Mouse (Mus musculus) hindbrain, embryonic 11.5 days (tissue): ENCODE results near the gene Slc24a5. TPM values are rescaled to one million over a fixed set of nuclear protein-coding genes. Genes with fewer than 3 reads are reported as not detected.
A peak's percentile ranks its signal among the peaks of the same experiment; 100 is the strongest.
"Not testable (repeated sequence)": the region's sequence is repeated elsewhere in the genome, so short reads cannot be mapped to it uniquely, and the experiment has no call there.

Experiments used
- ATAC-seq: fragments of 200-750 bp; cut with Nextera tagmentation; 2 replicates; pipeline ENCODE4 v1.8.0; 2017; ENCODE audit warnings: mild to moderate bottlenecking, moderate TSS enrichment, moderate library complexity; ENCODE audit not compliant: low FRiP score
- DNase-seq: peaks from one replicate; pipeline ENCODE4 v3.0.0-alpha.2; 2015; ENCODE audit warnings: low spot score
- H3K27ac ChIP-seq: fragments of 300-500 bp; sonication (generic); 2 replicates; pipeline ENCODE4 v1.5.1; 2014; ENCODE audit warnings: mild to moderate bottlenecking, low read depth, low read length
- H3K27me3 ChIP-seq: fragments of 300-500 bp; sonication (generic); 2 replicates; pipeline ENCODE4 v1.6.1; 2014; ENCODE audit warnings: mild to moderate bottlenecking, low read length, moderate library complexity, mixed read lengths; ENCODE audit not compliant: control insufficient read depth, insufficient read depth
- H3K36me3 ChIP-seq: fragments of 300-500 bp; sonication (generic); 2 replicates; pipeline ENCODE4 v1.6.1; 2014; ENCODE audit warnings: mild to moderate bottlenecking, low read length, moderate library complexity, mixed read lengths; ENCODE audit not compliant: control insufficient read depth, insufficient read depth
- H3K4me1 ChIP-seq: fragments of 300-500 bp; sonication (generic); replicated peaks from 2 replicates; pipeline ENCODE4 v1.6.1; 2014; ENCODE audit warnings: low read length, mixed read lengths; ENCODE audit not compliant: control insufficient read depth, insufficient read depth
- H3K4me2 ChIP-seq: fragments of 300-500 bp; sonication (generic); replicated peaks from 2 replicates; pipeline ENCODE4 v1.6.1; 2014; ENCODE audit warnings: mild to moderate bottlenecking, low read depth, low read length
- H3K4me3 ChIP-seq: fragments of 300-500 bp; sonication (generic); 2 replicates; pipeline ENCODE4 v1.5.1; 2014; ENCODE audit warnings: low read depth, low read length
- H3K9ac ChIP-seq: fragments of 300-500 bp; sonication (generic); 2 replicates; pipeline ENCODE4 v1.6.1; 2014; ENCODE audit warnings: low read depth, low read length
- H3K9me3 ChIP-seq: fragments of 300-500 bp; sonication (generic); 2 replicates; pipeline ENCODE4 v1.6.1; 2016; ENCODE audit warnings: low read length; ENCODE audit not compliant: control insufficient read depth
- whole genome bisulfite sequencing: fragments of 180-500 bp; shearing (Covaris S2); extraction: QIAGEN DNeasy Blood & Tissue Kit; methylation state at CpG from one replicate; pipeline ENCODE4 v1.1.7; 2014; 5-methylcytosine and 5-hydroxymethylcytosine counted together
- polyA plus RNA-seq: library from polyadenylated mRNA; unstranded; fragments of >200 nt; fragmentation: Nextera tagmentation; extraction: Ambion mirVana; gene quantifications from 2 replicates; pipeline ENCODE4 v1.2.1, GENCODE M21; 2014

Gene Slc24a5
- polyA plus RNA-seq, 1 experiment from 2014 or later, result 5.6 TPM

DNA sequence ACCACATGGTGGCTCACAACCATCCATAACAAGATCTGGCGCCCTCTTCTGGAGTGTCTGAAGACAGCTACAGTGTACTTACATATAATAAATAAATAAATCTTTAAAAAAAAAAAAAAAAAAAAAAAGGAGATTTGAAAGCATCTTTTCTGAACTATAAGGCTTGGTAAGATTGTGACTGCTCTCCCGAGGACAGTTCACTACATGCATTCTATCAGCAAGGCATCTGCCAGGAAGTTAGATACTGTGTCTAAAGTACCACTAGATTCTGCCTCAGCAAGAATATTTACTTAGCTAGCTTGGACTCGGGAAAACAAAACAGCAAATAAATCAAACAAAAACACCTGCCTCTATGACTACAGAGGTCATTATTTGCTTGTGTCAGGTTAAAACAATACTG, 24.2 kb downstream of the Slc24a5 start:
- ATAC-seq, H3K36me3 ChIP-seq, H3K9me3 ChIP-seq, H3K4me1 ChIP-seq, H3K4me3 ChIP-seq, H3K27me3 ChIP-seq, H3K9ac ChIP-seq, H3K27ac ChIP-seq, H3K4me2 ChIP-seq, DNase-seq: not testable (repeated sequence)
- 87% methylated on average over 3 of the region's 3 CpGs for WGBS

- H3K4me1 ChIP-seq, H3K4me2 ChIP-seq, H3K27me3 ChIP-seq, ATAC-seq, H3K4me3 ChIP-seq, DNase-seq, H3K27ac ChIP-seq, H3K9ac ChIP-seq, H3K9me3 ChIP-seq: not testable (repeated sequence)
- H3K36me3 ChIP-seq, result peaks cover 11% of the 10 kb centered on the region
- 96% methylated on average over 13 of the region's 13 CpGs for whole genome bisulfite sequencing
Measured at GRCm38 (mm10) chr2:125104491-125104890, 36.6 kb downstream of the Slc24a5 start.

DNA sequence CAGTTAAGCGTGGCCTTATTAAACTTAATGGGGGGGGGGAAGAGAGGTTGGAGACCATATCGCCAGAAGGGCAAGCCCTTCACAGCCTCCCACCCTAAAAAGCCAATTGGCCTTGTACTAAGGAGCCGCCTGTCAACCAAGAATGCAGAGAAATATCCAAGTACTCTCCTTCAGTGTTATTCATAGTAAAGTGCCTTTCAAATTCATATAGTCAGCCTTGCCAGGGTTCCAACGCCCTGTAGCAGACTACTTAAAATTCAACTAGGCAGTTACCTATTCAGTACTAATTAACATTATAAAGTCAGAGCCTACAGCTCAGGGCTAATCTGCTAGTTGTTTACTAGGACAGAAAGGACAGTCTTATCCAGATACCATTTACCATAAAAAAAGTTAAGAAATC, 38.6 kb downstream of the Slc24a5 start:
- not testable (repeated sequence) for H3K4me2 ChIP-seq, H3K27ac ChIP-seq, H3K9me3 ChIP-seq, H3K4me1 ChIP-seq, ATAC-seq, DNase-seq, H3K27me3 ChIP-seq, H3K4me3 ChIP-seq, H3K9ac ChIP-seq
- 91% methylated on average over 4 of the region's 4 CpGs for WGBS
- H3K36me3 ChIP-seq, result peaks cover 11% of the 10 kb centered on the region

GRCm38 (mm10) chr2:125119381-125120110, 51.6 kb downstream of the Slc24a5 start:
- Histone ChIP-seq H3K4me2 (no peak overlapping the region), H3K27me3 (no peaks in the 10 kb centered on the region), H3K27ac (no peak overlapping the region), H3K36me3 (peaks cover 2% of the 10 kb centered on the region; the same call in 1 of the 2 replicates), H3K4me3 (no peak overlapping the region), H3K4me1 (no peaks in the 10 kb centered on the region; the same call in 1 of the 2 replicates), H3K9me3 (no peaks in the 10 kb centered on the region), H3K9ac (no peak overlapping the region)
- DNase-seq (no peak), ATAC-seq (no peak)
- 72% methylated on average over 6 of the region's 6 CpGs for whole genome bisulfite sequencing

DNA sequence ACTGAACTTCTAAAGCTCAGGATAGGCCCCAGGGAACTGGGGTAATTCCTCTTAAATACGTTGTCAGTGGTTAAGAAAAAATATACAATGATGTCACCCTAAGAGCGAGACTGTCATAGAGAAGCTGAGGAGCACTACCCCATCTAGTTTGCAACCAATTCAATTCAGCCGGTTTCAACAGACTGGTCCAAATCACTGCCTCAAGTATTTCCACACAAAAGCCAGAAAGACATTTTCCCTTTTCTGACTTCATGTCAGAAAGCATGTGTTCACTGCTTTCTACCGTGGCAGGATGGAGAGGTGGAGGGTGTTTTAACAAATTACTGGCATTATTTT, 54.3 kb downstream of the Slc24a5 start:
- Histone ChIP-seq H3K4me3 (peak overlapping the region; percentile 78), H3K9ac (peak overlapping the region; percentile 97), H3K36me3 (no peaks in the 10 kb centered on the region), H3K4me1 (no peaks in the 10 kb centered on the region; the same call in 1 of the 2 replicates), H3K27ac (peak overlapping the region; percentile 91), H3K9me3 (no peaks in the 10 kb centered on the region), H3K27me3 (no peaks in the 10 kb centered on the region), H3K4me2 (peak overlapping the region; percentile 53)
- no peak for ATAC-seq
- DNase-seq, result no peak
- WGBS, result 9% methylated on average over 4 of the region's 4 CpGs

GRCm38 (mm10) chr2:125122624-125123476, 54.9 kb downstream of the Slc24a5 start:
- peak overlapping the region; percentile 53 for H3K4me2 ChIP-seq
- under 1% methylated on average over 23 of the region's 59 CpGs for WGBS

DNA sequence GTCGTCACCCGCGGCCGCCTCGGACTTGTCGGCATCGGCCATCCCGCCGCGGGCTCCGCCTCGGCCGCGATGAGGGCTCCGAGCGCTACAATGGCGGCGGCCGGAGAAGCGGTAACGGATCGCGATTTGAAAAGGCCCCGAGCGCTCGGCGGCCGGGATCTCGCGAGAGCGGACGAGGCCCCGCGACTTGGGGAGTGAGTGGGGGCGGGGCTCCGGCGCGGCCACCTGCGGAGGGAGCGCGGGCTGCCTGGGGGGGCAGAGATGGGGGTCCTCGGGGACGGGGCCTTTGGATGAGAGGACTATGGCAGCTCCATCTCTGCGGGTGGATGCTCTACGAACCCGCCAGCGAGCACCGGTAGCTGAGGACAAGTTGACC, 55.5 kb downstream of the Slc24a5 start, which contains the start of gene Myef2:
Gene Myef2, minus strand, starts transcription at position 185 of the 376 bp plus-strand sequence.
- 1% methylated on average over 30 of the region's 48 CpGs for WGBS
- no peaks in the 10 kb centered on the region for H3K36me3 ChIP-seq
- H3K9ac ChIP-seq, result peak within 1 kb of the TSS; percentile 97
- no peaks in the 10 kb centered on the region; the same call in 1 of the 2 replicates for H3K4me1 ChIP-seq
- no peaks in the 10 kb centered on the region for H3K27me3 ChIP-seq
- H3K4me2 ChIP-seq, result peak within 1 kb of the TSS; percentile 53
- peak within 1 kb of the TSS; percentile 78 for H3K4me3 ChIP-seq
- no peaks in the 10 kb centered on the region for H3K9me3 ChIP-seq
- DNase-seq, result peak; percentile 90
- peak within 1 kb of the TSS; percentile 91 for H3K27ac ChIP-seq
- ATAC-seq, result peak; percentile 93

More at GRCm38 (mm10) chr2:125122624-125123476, 54.9 kb downstream of the Slc24a5 start:
- Histone ChIP-seq H3K4me1 (no peaks in the 10 kb centered on the region; the same call in 1 of the 2 replicates), H3K9me3 (no peaks in the 10 kb centered on the region), H3K36me3 (no peaks in the 10 kb centered on the region), H3K9ac (peak overlapping the region; percentile 97), H3K4me3 (peak overlapping the region; percentile 78), H3K27me3 (no peaks in the 10 kb centered on the region), H3K27ac (peak overlapping the region; percentile 91)
- DNase-seq, result peak; percentile 69
- ATAC-seq, result peak; percentile 86

- no peaks in the 10 kb centered on the region for H3K36me3 ChIP-seq
- no peak overlapping the region for H3K4me3 ChIP-seq
- ATAC-seq (no peak), DNase-seq (no peak)
- H3K9ac ChIP-seq, result no peak overlapping the region
- H3K4me2 ChIP-seq, result no peak overlapping the region
- 36% methylated on average over 4 of the region's 4 CpGs for WGBS
- no peaks in the 10 kb centered on the region for H3K9me3 ChIP-seq
- H3K4me1 ChIP-seq, result no peaks in the 10 kb centered on the region; the same call in 1 of the 2 replicates
- no peaks in the 10 kb centered on the region for H3K27me3 ChIP-seq
- no peak overlapping the region for H3K27ac ChIP-seq
Measured at GRCm38 (mm10) chr2:125125824-125126223, 57.9 kb downstream of the Slc24a5 start.
